Mouse (Mus musculus): ENCODE data around the gene Gm10322. TPM values are rescaled to one million over a fixed set of nuclear protein-coding genes. Genes with fewer than 3 reads are reported as not detected.

Gene Gm10322
- total RNA-seq (2017) = not detected in 3 replicates

DNA sequence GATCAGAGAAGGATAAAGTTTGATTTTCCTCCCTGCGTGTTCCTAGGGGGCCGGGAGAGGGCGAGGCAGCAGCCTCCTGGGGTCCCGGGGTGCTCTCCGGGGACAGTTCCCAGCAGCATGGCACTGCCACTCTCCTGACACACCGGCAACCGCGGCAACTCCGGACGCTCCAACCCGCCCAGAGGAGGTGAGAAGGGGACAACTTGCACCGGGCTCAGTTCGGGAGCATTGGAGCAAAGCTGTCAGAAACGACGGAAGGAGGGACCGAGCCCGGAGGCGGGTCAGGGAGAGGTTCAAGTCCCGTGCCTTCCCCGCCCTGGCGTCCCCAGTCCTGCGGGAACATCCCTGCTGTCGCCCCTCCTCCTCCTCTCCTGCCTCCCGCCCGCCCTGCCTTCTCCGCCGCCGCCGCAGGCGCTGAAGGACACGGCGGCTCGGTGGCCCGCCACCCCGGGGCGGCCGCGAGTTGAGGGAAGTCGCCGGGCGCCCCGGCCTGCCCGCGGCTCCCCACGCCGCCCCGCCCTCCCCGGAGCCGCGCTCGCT, at the start of gene Gm10322:
TSS of gene Gm10322 (plus strand) at position 83 of the 540 bp plus-strand sequence.
- ATAC-seq (replicated peaks; ENCODE audit: insufficient number of reproducible peaks, low FRiP score, low TSS enrichment, poor library complexity, severe bottlenecking) = peak; percentile 45

DNA sequence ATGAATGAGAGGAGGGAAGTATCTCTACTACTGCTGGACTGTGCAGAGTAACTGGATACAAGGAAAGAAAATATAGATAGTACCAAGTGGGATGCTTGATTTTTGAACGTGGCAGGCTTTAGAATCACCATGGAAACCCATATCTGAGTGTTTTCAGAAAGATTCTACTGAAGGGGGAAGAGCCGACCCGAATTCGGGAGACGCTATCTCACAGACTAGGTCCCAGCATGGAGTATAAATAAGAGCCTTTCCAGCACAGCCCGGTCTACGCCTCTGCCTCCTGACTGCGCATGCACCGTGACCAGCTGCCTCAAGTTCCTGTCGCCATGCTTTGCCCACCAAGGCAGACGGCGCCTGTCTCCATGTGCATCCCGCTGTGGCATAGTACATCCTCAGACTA, 48.9 kb upstream of the Gm10322 start:
- ATAC-seq (replicated peaks; ENCODE audit: insufficient number of reproducible peaks, low FRiP score, low TSS enrichment, poor library complexity, severe bottlenecking) = no peak

DNA sequence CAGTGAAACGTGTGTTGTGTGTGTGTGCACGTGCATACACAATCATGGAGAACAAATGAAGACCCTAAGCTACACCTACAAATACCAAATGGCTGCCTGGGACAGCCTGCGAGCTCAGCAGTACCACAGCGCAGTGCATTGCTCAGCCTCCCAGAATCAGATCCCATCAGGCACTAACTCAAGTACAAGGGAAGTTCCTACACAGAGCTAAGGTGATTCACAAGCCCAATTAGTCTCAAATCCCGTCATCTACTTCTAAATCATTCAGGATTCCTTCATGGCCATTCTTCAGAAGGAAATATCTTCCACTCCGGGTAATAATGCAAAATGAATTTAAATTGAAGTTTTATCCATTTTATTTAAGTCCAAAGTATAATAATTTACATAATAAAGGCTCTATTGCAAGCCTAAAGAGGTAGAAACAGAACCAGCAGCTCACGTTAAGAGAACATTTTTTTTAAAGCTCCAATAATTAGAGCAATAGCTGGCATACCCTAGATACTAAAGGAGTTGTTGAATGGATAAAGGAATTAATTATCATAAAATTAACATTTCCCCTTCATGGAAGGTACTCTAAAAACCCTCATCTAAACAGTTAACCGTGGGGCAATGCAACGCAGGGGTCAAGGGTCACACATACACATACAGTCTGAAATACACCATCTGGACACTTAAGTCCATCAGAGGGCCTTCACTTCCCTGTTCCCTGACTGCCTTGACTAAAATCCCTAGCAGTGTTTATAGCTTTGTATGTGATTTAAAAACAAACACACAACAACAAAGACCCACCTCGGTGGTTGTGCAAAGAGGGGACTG, 47.0 kb upstream of the Gm10322 start:
- no peak for ATAC-seq (replicated peaks; ENCODE audit: insufficient number of reproducible peaks, low FRiP score, low TSS enrichment, poor library complexity, severe bottlenecking)

DNA sequence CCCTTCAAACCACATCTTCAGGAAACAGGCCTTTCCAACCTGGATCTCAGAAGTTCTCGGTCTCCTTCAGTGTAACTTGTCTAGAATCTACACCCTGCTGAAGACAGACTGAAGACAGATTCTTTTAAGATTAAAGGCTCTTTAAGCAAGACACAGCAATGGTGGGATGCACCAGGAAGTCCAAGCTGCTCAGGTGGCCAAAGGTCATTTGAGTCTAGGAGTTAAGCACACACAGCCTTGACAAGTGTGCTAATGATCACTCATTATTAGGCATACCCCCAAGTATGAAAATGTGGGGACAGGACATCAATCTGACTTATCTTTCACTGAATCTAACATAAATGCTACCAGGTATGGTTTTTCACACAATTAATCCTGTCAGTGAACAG, 46.4 kb upstream of the Gm10322 start:
- no peak for ATAC-seq (replicated peaks; ENCODE audit: insufficient number of reproducible peaks, low FRiP score, low TSS enrichment, poor library complexity, severe bottlenecking)

DNA sequence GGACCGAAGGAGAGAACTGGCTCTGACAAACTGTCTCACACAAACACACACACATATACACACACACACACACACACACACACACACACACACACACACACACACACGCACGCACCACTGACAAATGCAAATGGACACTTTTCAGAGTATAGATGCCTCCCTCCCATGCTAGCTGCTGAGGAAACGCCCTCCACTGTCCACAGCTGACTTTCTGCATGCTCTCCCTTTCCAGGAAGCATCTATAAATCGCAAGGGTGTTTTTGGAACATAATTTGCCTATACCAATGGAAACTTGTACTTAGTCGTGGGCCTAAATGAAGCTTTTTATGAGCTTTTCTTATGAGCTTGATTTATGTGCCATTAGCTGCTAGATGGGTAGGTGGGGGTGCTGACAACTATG, 45.5 kb upstream of the Gm10322 start:
- no peak for ATAC-seq (replicated peaks; ENCODE audit: insufficient number of reproducible peaks, low FRiP score, low TSS enrichment, poor library complexity, severe bottlenecking)

DNA sequence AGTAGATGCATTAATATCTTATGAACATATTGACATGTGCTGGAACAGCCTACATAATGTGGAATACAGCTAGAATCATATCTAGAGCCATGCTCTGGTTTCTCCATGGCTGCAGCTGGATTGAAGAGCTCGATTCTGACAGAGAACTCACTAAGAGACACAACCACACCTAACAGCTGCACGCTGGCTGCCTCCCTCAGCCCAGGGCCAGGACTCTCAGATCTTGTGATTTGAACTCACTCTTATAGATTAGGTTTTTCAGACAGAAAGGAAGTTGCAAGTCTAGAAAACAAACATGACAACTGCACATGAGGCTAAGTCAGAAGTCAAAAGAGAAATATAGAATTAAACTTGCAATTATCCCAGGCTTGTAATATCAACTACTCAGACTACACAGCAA, 45.1 kb upstream of the Gm10322 start:
- ATAC-seq (replicated peaks; ENCODE audit: insufficient number of reproducible peaks, low FRiP score, low TSS enrichment, poor library complexity, severe bottlenecking) = no peak

DNA sequence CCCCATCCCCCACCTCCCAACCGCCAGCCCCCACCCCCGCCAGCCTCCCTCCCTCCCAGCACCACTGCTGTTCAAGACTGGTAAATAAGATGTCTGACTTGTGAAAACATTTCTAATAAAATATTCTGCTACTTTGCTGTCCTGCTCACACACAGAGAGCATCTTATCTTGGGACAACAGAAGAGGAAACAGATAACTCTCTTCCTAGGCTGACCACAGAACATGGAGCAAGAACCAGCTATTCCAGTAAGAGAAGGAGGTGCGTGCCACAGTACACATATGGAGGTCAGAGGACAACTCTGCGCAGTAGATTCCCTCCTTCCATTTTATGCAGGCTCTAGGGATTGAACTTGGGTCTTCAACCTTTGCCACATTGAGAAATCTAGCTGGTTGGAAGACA, 44.6 kb upstream of the Gm10322 start:
- no peak for ATAC-seq (replicated peaks; ENCODE audit: insufficient number of reproducible peaks, low FRiP score, low TSS enrichment, poor library complexity, severe bottlenecking)

DNA sequence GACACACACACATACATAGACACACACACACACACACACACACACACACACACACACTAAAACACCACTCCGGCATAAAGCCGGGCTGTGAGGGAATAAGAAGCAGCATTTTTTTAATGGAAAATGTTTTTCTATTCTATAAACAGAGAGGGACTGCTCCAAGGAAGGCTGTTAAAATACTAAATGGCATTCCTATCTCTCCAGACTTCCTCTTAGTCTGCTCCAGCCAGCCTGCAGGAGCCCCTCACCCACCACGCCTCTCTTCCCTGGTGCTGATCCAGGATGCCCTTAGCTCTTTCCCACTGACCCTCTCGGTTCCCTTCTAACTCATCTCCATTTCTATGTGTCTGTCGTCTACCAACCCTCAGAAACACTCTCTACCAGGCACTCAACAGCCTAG, 43.9 kb upstream of the Gm10322 start:
- no peak for ATAC-seq (replicated peaks; ENCODE audit: insufficient number of reproducible peaks, low FRiP score, low TSS enrichment, poor library complexity, severe bottlenecking)

DNA sequence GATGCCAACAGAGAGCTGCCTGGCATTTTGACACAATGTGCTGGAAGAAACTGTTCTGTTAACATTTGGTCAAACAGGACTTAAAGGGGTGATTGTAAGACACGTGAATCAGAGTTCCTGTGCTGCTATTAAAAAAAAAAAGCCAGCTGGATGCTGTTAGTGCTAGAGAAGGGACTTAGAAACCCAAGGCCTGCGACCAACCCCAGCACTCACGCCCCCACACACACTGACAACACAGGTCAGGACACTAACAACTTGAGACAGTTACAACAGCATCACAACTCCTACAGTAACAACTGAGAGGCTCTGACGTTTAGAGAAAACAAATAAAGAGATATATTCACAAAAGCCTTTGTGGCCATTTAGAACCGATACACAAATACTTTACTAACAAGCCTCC, 39.6 kb upstream of the Gm10322 start:
- ATAC-seq (replicated peaks; ENCODE audit: insufficient number of reproducible peaks, low FRiP score, low TSS enrichment, poor library complexity, severe bottlenecking) = no peak

DNA sequence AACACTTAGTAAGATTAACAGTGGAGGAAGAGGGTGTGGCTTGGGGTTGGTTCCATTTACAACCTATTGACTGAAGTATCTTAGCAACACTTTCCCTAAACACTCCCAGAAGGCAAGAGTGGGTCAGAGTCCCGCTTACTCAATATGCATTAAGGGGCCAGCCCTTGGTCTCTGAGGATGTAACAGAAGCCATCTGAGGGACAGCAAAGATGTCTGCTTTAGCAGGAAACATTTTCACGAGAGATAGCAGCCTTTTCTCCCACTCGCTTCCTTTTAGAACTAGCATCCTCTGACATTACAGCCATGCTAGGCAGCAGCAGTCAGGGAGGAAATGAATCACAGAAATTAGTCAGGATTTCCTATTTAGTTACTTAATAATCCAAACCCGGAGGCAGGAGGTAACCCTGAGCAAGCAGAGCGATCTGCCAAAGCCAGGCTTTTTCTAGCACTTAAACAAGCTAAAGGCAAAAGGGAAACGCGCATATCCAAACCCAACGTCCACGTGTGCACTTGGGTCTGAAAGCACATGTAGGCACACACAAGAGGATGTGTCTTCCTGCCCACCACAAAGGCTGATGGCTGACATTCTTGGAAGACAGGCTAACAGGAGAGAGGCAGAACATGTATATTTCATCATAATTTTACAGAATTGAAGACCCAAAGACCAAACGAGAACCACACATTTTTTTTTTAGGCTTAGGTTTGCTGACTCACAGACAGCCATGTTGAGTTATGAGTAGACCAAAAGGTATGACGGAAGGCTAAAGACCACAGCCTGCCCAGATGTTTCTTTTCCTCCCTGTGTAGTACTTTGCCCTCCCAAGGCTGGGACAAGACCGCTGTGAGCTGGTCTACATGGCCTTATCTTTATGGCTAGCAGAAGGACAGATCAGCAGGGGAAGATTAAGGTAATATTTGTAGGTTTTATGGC, 37.7 kb upstream of the Gm10322 start:
- ATAC-seq (replicated peaks; ENCODE audit: insufficient number of reproducible peaks, low FRiP score, low TSS enrichment, poor library complexity, severe bottlenecking) = peak; percentile 59

DNA sequence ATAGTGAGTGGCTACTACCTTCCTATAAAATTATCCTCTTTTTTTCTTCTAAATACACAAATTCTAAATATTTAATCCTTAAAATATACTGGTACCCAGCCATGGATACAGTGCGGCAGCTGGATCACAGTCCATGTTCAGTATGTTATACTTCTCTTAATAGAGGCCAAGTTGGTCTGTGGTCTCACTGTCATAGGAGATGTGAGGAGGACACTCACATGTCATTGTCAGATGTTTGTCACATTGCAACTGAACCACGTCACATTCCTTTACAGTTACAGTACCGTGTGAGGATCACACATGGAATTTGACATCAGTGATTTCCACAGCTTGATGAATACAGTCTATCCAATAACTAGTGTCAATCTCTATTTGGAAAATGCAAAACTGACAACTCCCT, 36.2 kb upstream of the Gm10322 start:
- no peak for ATAC-seq (replicated peaks; ENCODE audit: insufficient number of reproducible peaks, low FRiP score, low TSS enrichment, poor library complexity, severe bottlenecking)

DNA sequence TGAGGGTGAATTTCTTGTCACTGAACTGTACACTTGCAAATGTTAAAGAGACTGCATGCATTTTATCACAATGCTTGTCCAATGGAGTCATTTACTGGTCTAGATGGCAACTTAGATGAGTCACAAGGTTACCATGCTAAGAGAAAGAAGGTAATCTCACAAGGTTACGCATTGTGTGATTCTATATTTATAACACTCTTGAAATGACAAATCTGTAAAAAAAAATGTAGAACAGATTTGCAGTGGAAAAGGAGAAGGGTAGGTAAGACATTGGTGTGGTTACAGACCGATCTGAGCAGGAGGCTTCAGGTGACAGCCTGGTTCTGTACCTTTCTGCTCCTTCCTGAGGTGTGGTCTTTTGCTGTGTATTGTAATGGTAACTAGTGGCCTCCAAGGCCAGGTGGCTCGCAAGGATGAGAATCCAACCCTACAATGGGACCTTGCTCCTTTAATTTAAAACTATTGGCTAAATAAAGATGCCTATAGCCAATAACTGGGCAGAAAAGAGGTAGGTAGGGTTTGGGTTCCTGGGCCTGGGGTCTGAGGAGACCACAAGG, 35.2 kb upstream of the Gm10322 start:
- no peak for ATAC-seq (replicated peaks; ENCODE audit: insufficient number of reproducible peaks, low FRiP score, low TSS enrichment, poor library complexity, severe bottlenecking)

DNA sequence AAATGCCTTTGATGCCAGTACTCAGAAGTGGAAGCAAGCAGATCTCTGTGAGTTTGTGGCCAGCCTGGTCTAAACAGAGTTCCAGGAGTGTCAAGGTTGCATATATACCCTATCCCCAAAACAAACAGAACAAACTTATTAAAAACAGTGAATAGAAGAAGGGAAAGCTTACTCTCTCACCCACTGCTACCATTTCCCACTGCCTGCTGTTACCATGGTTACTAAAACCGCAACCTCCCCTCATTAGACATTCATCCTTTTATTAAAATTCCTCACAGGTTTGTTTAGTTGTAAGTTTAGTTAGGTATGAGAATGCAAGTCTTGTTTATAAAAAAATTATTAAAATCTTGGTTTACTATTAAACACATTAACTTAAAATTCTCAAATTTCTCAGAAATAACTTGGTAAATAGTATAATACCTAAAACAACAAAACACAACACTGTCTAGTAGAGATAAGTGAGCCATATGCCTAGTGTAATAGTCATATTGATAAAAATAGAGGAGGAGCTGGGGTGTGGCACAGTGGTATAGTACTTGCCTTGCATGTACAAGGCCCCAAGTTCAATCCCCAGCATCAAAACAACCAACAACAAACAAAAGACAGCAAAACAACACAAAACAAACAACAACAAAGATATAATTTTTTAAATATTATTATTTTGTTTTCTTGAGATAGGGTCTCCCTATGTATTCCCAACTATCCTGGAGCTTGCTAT, 33.9 kb upstream of the Gm10322 start:
- ATAC-seq (replicated peaks; ENCODE audit: insufficient number of reproducible peaks, low FRiP score, low TSS enrichment, poor library complexity, severe bottlenecking) = no peak

DNA sequence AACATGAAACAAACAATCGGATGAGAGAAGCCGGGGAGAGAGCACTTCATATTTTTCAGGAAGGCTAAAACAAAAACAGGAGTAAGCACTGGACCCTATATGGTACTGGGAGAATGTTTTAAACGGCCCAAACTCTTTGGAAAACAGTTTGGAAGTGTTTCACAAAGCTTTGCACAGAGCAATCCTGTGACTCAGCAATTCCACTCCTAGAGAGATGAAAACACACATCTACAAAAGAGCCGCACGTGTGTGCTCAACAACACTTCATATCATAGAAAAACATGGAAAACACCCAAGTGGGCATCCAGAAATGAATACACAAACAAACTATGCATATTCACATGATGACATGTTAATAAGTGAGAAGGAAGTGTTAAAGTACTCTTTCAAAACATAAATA, 30.2 kb upstream of the Gm10322 start:
- no peak for ATAC-seq (replicated peaks; ENCODE audit: insufficient number of reproducible peaks, low FRiP score, low TSS enrichment, poor library complexity, severe bottlenecking)

DNA sequence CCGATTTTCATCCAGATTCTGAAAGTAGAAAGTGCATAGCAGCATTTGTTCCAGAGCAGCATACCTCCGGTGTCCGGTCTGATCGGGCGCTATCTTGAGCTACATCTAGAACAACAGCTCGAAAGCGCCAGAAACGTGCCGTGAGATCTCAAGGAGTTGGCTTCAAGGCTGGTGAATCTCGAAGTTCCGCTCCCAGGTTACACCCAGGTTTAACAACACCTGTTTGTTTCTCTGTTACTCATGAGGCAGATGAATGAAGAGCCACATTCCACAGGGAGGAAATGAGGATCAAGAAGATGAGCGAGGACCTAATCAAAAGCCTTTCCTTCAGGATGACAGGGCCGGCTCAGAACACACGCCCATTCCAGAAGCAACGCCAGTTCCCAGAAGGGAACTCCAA, 29.0 kb upstream of the Gm10322 start:
- no peak for ATAC-seq (replicated peaks; ENCODE audit: insufficient number of reproducible peaks, low FRiP score, low TSS enrichment, poor library complexity, severe bottlenecking)

DNA sequence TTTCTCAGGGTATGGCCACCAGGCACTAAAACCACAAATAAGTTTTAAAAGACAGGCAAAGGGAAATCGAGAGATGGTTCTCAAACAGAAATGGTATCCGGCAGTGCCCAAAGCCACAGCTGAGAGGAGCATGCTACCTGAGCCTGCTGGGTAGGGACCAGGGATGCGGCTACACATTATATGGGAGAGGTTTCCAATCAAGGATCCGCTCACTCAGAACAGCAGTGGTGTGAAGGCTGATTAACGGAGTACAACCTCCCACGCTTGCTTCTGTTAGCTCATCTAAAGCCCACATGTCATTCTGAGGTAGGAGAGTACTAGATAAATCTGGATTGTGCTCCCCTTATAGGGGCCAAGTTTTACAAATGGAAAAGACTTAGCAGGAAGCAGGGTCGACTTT, 27.7 kb upstream of the Gm10322 start:
- no peak for ATAC-seq (replicated peaks; ENCODE audit: insufficient number of reproducible peaks, low FRiP score, low TSS enrichment, poor library complexity, severe bottlenecking)

DNA sequence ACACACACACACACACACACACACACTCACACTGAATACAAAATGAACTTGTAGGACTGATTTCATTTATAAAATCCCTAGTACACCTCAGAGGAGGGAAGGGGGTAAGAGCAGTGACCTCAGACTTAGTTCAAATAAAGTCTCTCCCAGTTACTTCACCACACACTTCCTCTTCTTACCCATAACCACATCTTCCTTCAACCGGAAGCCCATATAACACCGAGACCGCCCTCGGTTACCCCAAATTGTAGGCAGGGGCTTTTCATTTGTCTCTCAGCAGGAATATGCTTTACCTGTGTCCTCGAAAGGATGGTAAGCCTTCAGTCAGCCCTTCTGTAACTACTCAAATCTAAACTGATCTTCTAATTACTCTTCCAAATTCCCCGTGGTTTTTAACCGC, 26.4 kb upstream of the Gm10322 start:
- peak; percentile 83 for ATAC-seq (replicated peaks; ENCODE audit: insufficient number of reproducible peaks, low FRiP score, low TSS enrichment, poor library complexity, severe bottlenecking)

DNA sequence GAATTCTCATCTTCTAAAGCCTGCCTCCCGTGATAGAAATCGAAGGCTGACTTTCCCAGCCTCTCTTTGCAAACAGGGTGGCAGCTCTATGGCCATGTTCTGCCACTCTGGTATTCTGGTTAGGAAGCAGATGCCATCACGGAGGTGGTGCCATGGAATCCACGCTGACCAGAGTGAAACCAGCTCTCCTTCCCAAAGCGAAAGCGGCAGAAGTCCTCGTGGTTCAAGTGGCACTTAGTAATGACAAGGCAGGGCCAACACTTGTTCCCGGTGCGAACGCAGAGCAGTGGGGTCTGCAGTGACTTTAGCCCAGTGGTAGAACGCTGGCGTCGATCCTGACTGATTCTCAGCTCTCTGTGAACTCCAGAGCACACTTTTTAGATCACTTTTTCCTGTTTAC, 26.0 kb upstream of the Gm10322 start:
- ATAC-seq (replicated peaks; ENCODE audit: insufficient number of reproducible peaks, low FRiP score, low TSS enrichment, poor library complexity, severe bottlenecking) = no peak; the same call in 1 of the 2 replicates

DNA sequence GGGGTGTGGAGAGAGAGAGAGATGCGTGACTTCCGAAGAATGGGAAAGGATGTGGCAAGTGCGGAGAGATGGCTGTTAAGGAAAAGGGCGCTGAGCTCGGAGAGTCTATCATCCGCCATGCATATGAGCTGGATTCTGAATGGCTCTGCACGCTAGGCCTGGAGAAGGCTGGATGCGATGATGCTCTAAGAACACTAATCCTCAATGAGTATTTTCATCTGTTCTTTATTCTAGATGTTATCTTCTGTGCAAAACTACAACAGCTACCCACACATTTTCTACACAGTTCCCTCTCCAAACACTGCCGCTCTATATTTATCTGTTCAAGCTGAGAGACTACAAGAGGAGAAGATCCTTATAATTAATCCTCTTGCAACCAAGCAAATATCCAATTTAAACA, 25.3 kb upstream of the Gm10322 start:
- no peak for ATAC-seq (replicated peaks; ENCODE audit: insufficient number of reproducible peaks, low FRiP score, low TSS enrichment, poor library complexity, severe bottlenecking)
